Mouse (Mus musculus) kidney, adult 2 months (tissue): ENCODE data around the gene Myo1b.
A peak's percentile ranks its signal among the peaks of the same experiment; 100 is the strongest.

Experiments
- CTCF ChIP-seq: fragments of 200-500 bp; conservative IDR thresholded peaks from 2 replicates; pipeline ENCODE4 v1.5.1; 2011; ENCODE audit warnings: low read depth, mild to moderate bottlenecking, control low read depth, low read length, moderate library complexity, mixed read lengths; ENCODE audit not compliant: insufficient read depth, insufficient read length
- POLR2A ChIP-seq: fragments of 200-500 bp; IDR thresholded peaks from one replicate; pipeline ENCODE4 v1.6.1; 2011; ENCODE audit warnings: low read depth, low read length, control low read depth

GRCm38 (mm10) chr1:51837845-51838623 lies 77.8 kb downstream of the Myo1b start:
- peak; percentile 28; the same call in 1 of the 2 replicates for TF ChIP-seq CTCF
- TF ChIP-seq POLR2A, result no peak
